Mouse (Mus musculus) heart, embryonic 13.5 days (tissue): ENCODE data around the gene Etl4. TPM values are rescaled to one million over a fixed set of nuclear protein-coding genes. Genes with fewer than 3 reads are reported as not detected.

Experiments used
- ATAC-seq: fragments of 200-750 bp; cut with Nextera tagmentation; 2 replicates; pipeline ENCODE4 v1.8.0; 2017; ENCODE audit warnings: moderate TSS enrichment; ENCODE audit not compliant: insufficient number of reproducible peaks, low FRiP score, low TSS enrichment; ENCODE audit errors: extremely low read depth
- H3K27ac ChIP-seq: fragments of 300-500 bp; sonication (generic); replicated peaks from 2 replicates; pipeline ENCODE4 v1.5.1; 2015; ENCODE audit warnings: moderate library complexity, mild to moderate bottlenecking, inconsistent platforms
- H3K27me3 ChIP-seq: fragments of 300-500 bp; sonication (generic); replicated peaks from 2 replicates; pipeline ENCODE4 v1.6.1; 2015; ENCODE audit warnings: mild to moderate bottlenecking, inconsistent platforms
- H3K36me3 ChIP-seq: fragments of 300-500 bp; sonication (generic); 2 replicates; pipeline ENCODE4 v1.6.1; 2015; ENCODE audit warnings: mild to moderate bottlenecking, inconsistent platforms
- H3K4me1 ChIP-seq: fragments of 300-500 bp; sonication (generic); 2 replicates; pipeline ENCODE4 v1.6.1; 2015; ENCODE audit warnings: inconsistent platforms
- H3K4me2 ChIP-seq: fragments of 300-500 bp; sonication (generic); 2 replicates; pipeline ENCODE4 v1.6.1; 2015; ENCODE audit warnings: inconsistent platforms, mild to moderate bottlenecking, moderate library complexity
- H3K4me3 ChIP-seq: fragments of 300-500 bp; sonication (generic); 2 replicates; pipeline ENCODE4 v1.5.1; 2015; ENCODE audit warnings: moderate library complexity, mild to moderate bottlenecking, inconsistent platforms
- H3K9ac ChIP-seq: fragments of 300-500 bp; sonication (generic); 2 replicates; pipeline ENCODE4 v1.6.1; 2015; ENCODE audit warnings: inconsistent platforms, mild to moderate bottlenecking, moderate library complexity
- H3K9me3 ChIP-seq: fragments of 300-500 bp; sonication (generic); 2 replicates; pipeline ENCODE4 v1.6.1; 2016; ENCODE audit warnings: inconsistent platforms
- WGBS: fragments of 180-500 bp; shearing (Covaris S2); methylation state at CpG from one replicate; pipeline ENCODE4 v1.1.7; 2015; ENCODE audit warnings: mixed read lengths; 5-methylcytosine and 5-hydroxymethylcytosine counted together
- polyA plus RNA-seq: library from polyadenylated mRNA; unstranded; fragments of >200 nt; fragmentation: Nextera tagmentation; extraction: Ambion mirVana; gene quantifications from 2 replicates; pipeline ENCODE4 v1.2.1, GENCODE M21; 2015

The Etl4 gene
- polyA plus RNA-seq, 1 experiment from 2014 or later = 8.4 TPM

- no peak for ATAC-seq
- 67% methylated on average over 6 of the region's 6 CpGs for WGBS
- Histone ChIP-seq H3K27me3 (no peaks in the 10 kb centered on the region), H3K4me2 (no peak overlapping the region), H3K4me1 (peaks cover 6% of the 10 kb centered on the region; the same call in 1 of the 2 replicates), H3K27ac (no peak overlapping the region), H3K4me3 (no peak overlapping the region), H3K36me3 (peaks cover 3% of the 10 kb centered on the region; the same call in 1 of the 2 replicates), H3K9me3 (no peaks in the 10 kb centered on the region), H3K9ac (no peak overlapping the region)
Measured at GRCm38 (mm10) chr2:20777931-20778330, 868.4 kb downstream of the Etl4 start.

- Histone ChIP-seq H3K27me3 (no peaks in the 10 kb centered on the region), H3K9ac (no peak overlapping the region), H3K36me3 (peaks cover 8% of the 10 kb centered on the region), H3K4me2 (no peak overlapping the region), H3K9me3 (no peaks in the 10 kb centered on the region), H3K4me3 (no peak overlapping the region), H3K27ac (no peak overlapping the region), H3K4me1 (peaks cover 6% of the 10 kb centered on the region; the same call in 1 of the 2 replicates)
- ATAC-seq = no peak
- 33% methylated on average over 6 of the region's 6 CpGs for WGBS
Measured at GRCm38 (mm10) chr2:20779484-20780381, 870.2 kb downstream of the Etl4 start.

- Histone ChIP-seq H3K36me3 (peaks cover 56% of the 10 kb centered on the region), H3K27me3 (no peaks in the 10 kb centered on the region), H3K27ac (no peak overlapping the region), H3K4me2 (no peak overlapping the region), H3K9me3 (no peaks in the 10 kb centered on the region), H3K9ac (no peak overlapping the region), H3K4me1 (no peaks in the 10 kb centered on the region), H3K4me3 (no peak overlapping the region)
- no peak for ATAC-seq
- WGBS = 70% methylated on average over 8 of the region's 8 CpGs
Measured at GRCm38 (mm10) chr2:20801236-20801890, 891.8 kb downstream of the Etl4 start.

GRCm38 (mm10) chr2:20811506-20811905 lies 901.9 kb downstream of the Etl4 start:
- WGBS = 68% methylated on average over 8 of the region's 8 CpGs
- no peak for ATAC-seq
- no peaks in the 10 kb centered on the region for H3K4me1 ChIP-seq
- H3K27ac ChIP-seq = no peak overlapping the region
- H3K9me3 ChIP-seq = no peaks in the 10 kb centered on the region
- peaks cover 11% of the 10 kb centered on the region for H3K36me3 ChIP-seq
- H3K9ac ChIP-seq = no peak overlapping the region
- no peak overlapping the region for H3K4me3 ChIP-seq
- no peak overlapping the region for H3K4me2 ChIP-seq
- H3K27me3 ChIP-seq = no peaks in the 10 kb centered on the region

- no peak for ATAC-seq
- H3K4me3 ChIP-seq = no peak overlapping the region
Measured at GRCm38 (mm10) chr2:20813986-20814385, 904.4 kb downstream of the Etl4 start.

GRCm38 (mm10) chr2:20818226-20818625 lies 908.6 kb downstream of the Etl4 start:
- Histone ChIP-seq H3K9me3 (peaks cover 8% of the 10 kb centered on the region; the same call in 1 of the 2 replicates), H3K36me3 (no peaks in the 10 kb centered on the region), H3K4me1 (no peaks in the 10 kb centered on the region), H3K4me3 (no peak overlapping the region), H3K4me2 (no peak overlapping the region), H3K9ac (no peak overlapping the region), H3K27me3 (no peaks in the 10 kb centered on the region), H3K27ac (no peak overlapping the region)
- no peak for ATAC-seq
- 73% methylated on average over 7 of the region's 7 CpGs for WGBS

More at GRCm38 (mm10) chr2:20813986-20814385, 904.4 kb downstream of the Etl4 start:
- H3K27me3 ChIP-seq = no peaks in the 10 kb centered on the region
- H3K4me1 ChIP-seq = no peaks in the 10 kb centered on the region
- H3K4me2 ChIP-seq = no peak overlapping the region
- H3K9ac ChIP-seq = no peak overlapping the region
- H3K36me3 ChIP-seq = no peaks in the 10 kb centered on the region
- no peak overlapping the region for H3K27ac ChIP-seq
- WGBS = 80% methylated on average over 2 of the region's 2 CpGs
- no peaks in the 10 kb centered on the region for H3K9me3 ChIP-seq

GRCm38 (mm10) chr2:20826258-20826657 lies 916.7 kb downstream of the Etl4 start:
- no peak overlapping the region for H3K4me3 ChIP-seq
- H3K9ac ChIP-seq = no peak overlapping the region
- no peak overlapping the region for H3K4me2 ChIP-seq
- no peaks in the 10 kb centered on the region for H3K27me3 ChIP-seq
- H3K36me3 ChIP-seq = no peaks in the 10 kb centered on the region
- ATAC-seq = no peak
- no peak overlapping the region for H3K27ac ChIP-seq
- H3K9me3 ChIP-seq = 0 out of 2 replicates have a peak, but pooled peaks cover 3% of the 10 kb centered on the region
- no peaks in the 10 kb centered on the region for H3K4me1 ChIP-seq

GRCm38 (mm10) chr2:20830882-20831281 lies 921.3 kb downstream of the Etl4 start:
- WGBS = 79% methylated on average over 3 of the region's 3 CpGs
- H3K4me3 ChIP-seq = no peak overlapping the region
- no peaks in the 10 kb centered on the region for H3K4me1 ChIP-seq
- no peak overlapping the region for H3K4me2 ChIP-seq
- no peaks in the 10 kb centered on the region for H3K27me3 ChIP-seq
- no peak overlapping the region for H3K27ac ChIP-seq
- no peak for ATAC-seq
- H3K9me3 ChIP-seq = no peaks in the 10 kb centered on the region
- H3K9ac ChIP-seq = no peak overlapping the region
- H3K36me3 ChIP-seq = no peaks in the 10 kb centered on the region

- H3K27ac ChIP-seq = no peak overlapping the region
Measured at GRCm38 (mm10) chr2:20831608-20832406, 922.2 kb downstream of the Etl4 start.

GRCm38 (mm10) chr2:20849346-20849745 lies 939.8 kb downstream of the Etl4 start:
- Histone ChIP-seq H3K4me2 (no peak overlapping the region), H3K4me3 (no peak overlapping the region), H3K9me3 (no peaks in the 10 kb centered on the region), H3K9ac (no peak overlapping the region), H3K27me3 (no peaks in the 10 kb centered on the region), H3K36me3 (peaks cover 85% of the 10 kb centered on the region), H3K4me1 (no peaks in the 10 kb centered on the region), H3K27ac (no peak overlapping the region)
- ATAC-seq = no peak
- 79% methylated on average over 18 of the region's 18 CpGs for WGBS

More at GRCm38 (mm10) chr2:20831608-20832406, 922.2 kb downstream of the Etl4 start:
- ATAC-seq = no peak
- 78% methylated on average over 3 of the region's 3 CpGs for WGBS
- H3K36me3 ChIP-seq = no peaks in the 10 kb centered on the region
- H3K4me1 ChIP-seq = no peaks in the 10 kb centered on the region
- no peak overlapping the region for H3K4me2 ChIP-seq
- no peak overlapping the region for H3K9ac ChIP-seq
- H3K9me3 ChIP-seq = no peaks in the 10 kb centered on the region
- H3K4me3 ChIP-seq = no peak overlapping the region
- no peaks in the 10 kb centered on the region for H3K27me3 ChIP-seq
